Mouse (Mus musculus) small intestine, adult 2 months (tissue): ENCODE data around the gene Slc4a1ap.

ENCODE experiments used
- CTCF ChIP-seq: fragments of 200-500 bp; IDR thresholded peaks from 2 replicates; pipeline ENCODE4 v1.5.1; 2012; ENCODE audit warnings: low read depth, mild to moderate bottlenecking, control low read depth, inconsistent platforms, low read length, moderate library complexity, mixed read lengths; ENCODE audit not compliant: insufficient replicate concordance, insufficient read length; ENCODE audit errors: extremely low read depth
- POLR2A ChIP-seq: fragments of 200-500 bp; IDR thresholded peaks from 2 replicates; pipeline ENCODE4 v1.6.1; 2012; ENCODE audit warnings: low read depth, mild to moderate bottlenecking, control low read depth, inconsistent platforms, low read length, moderate library complexity

GRCm38 (mm10) chr5:31559401-31559800 is 32.6 kb downstream of the Slc4a1ap start:
- TF ChIP-seq POLR2A: no peak
- no peak for TF ChIP-seq CTCF
